16 mouse cellular contexts compared by ENCODE assay signal in genomic region chr15:85738939-85739338, GRCm38 (mm10). TPM values are rescaled to one million over a fixed set of nuclear protein-coding genes. Genes with fewer than 3 reads are reported as not detected.
"Had no signal": no experiment of that assay in that cellular context is flagged by ENCODE, and none has a peak within 500 bp of the region (broad histone marks: within the 10 kb centered on the region; RNA-seq: fewer than 3 reads in every experiment).

No protein-coding gene starts in this region.

- H3K27ac ChIP-seq: limb, embryonic 12.5 days; liver, embryonic 13.5 days; midbrain, embryonic 15.5 days; neural tube, embryonic 13.5 days had no signal

- DNase-seq: kidney, adult 11 months; kidney, postnatal 10 days; kidney, postnatal 4 days; liver, embryonic 13.5 days; lung, adult 2 months; lung, postnatal 36 days; retina, postnatal 1 day; right cerebral cortex, postnatal 4 days; spleen, adult 18-20 months; thymus, adult 2 months; thymus, postnatal 25 days had no signal

- H3K36me3 ChIP-seq: limb, embryonic 12.5 days; liver, embryonic 13.5 days; midbrain, embryonic 15.5 days; neural tube, embryonic 13.5 days had no signal

- ATAC-seq: lung, postnatal 0 days; midbrain, embryonic 15.5 days had no signal

- H3K9me3 ChIP-seq: limb, embryonic 12.5 days; liver, embryonic 13.5 days; midbrain, embryonic 15.5 days; neural tube, embryonic 13.5 days had no signal

- H3K9ac ChIP-seq: limb, embryonic 12.5 days; liver, embryonic 13.5 days; midbrain, embryonic 15.5 days; neural tube, embryonic 13.5 days had no signal

- H3K4me3 ChIP-seq: limb, embryonic 12.5 days; liver, embryonic 13.5 days; midbrain, embryonic 15.5 days; neural tube, embryonic 13.5 days had no signal

- H3K4me2 ChIP-seq: limb, embryonic 12.5 days; liver, embryonic 13.5 days; midbrain, embryonic 15.5 days; neural tube, embryonic 13.5 days had no signal

RNA-seq across cellular contexts. Expression of gene Ppara, which starts 4.2 kb away (rescaled TPM):
- total RNA-seq: megakaryocyte progenitor cell, adult 5-6 weeks had no signal
